Mouse (Mus musculus) gastrocnemius, postnatal 4 days (tissue): ENCODE measurements at regions not wholly inside any gene's neighbourhood (a gene's known extent, or its start where the extent isn't known, plus 50 kb on each side); places are given as distances from the start of the nearest gene placed in this dataset.
A peak's percentile ranks its signal among the peaks of the same experiment; 100 is the strongest.

Source experiments
- DNase-seq, 2 experiments: peaks; one replicate each; pipeline ENCODE4 v3.0.0; 2021 to 2022; ENCODE audit warnings: low spot score in 2 of 2, mixed read lengths in 2 of 2

DNA sequence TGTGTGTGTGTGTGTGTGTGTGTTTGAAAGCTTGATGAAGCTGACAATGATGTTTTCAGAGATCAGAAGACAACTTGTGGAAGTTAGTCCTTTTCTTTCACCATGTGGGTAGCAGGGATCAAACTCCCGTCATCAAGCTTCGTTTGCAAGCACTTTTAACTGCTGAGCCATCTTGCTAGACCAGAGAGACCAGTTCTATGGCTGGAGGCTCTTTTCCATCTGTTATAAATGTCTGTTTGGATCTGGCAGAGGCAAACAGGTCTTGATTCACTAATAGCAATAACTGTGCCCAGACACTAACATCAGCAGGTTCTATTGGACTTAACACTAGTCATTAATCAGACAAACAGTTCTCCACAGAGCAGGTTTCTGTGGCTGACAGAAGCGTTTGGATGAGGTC, 150.1 kb upstream of the Stmnd1 start:
- no peak for DNase-seq

DNA sequence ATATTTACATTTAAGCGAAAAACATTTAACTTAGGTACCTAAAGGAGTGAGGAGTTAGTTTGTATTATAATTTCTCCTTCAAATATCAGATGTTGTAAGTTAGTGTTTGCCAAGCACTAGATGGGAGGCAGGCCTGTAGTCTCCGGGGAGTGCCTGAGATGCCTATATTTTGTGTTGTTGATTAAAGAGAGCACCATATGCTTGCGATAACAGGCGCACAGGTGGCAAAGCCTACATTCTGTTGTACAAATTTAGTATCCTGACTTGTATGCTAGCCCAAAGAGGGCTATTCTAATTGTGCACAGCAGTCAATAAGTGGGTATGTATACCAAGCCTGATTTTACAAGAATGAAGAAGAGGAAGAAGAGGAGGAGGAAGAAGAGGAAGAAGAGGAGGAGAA, 151.8 kb upstream of the Atxn1 start:
- no peak for DNase-seq

DNA sequence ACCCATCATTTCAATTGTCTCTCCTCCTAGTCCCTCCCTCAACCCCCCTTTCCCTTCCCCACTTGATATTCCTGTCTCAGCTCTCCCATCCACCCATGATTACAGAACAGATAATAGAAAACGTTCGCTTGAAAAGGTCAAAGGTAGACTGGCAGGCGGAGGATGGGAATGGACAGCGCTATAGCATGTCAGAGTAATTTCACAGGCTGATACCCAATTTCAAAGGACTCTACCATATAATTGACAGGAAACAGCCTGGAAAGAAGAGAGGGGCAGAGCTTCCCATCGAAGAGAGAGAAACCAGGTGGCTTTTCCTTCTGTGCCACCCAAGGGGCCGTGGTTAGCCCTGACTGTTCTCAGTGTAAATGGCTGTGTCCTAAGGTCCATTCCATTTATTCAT, 140.2 kb upstream of the Atxn1 start:
- no peak for DNase-seq

DNA sequence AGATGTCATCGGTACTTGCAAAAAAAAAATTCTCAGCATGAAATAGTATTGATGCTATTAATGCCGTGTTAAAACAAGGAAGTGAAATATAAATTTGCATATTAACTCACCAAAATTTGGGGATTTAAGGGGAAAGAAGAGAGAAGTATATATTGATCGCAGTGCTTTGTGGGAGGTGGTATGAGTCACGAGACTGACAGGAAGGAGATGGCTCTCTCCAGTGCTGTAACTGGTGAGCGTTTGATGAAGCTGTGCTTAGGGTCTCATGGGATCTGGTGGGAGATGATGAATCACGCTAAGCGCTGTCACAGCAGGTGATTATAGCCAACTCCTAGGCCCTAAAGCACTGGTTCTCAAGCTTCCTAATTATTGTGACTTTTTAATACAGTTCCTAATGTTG, 133.8 kb upstream of the Atxn1 start:
- no peak for DNase-seq

DNA sequence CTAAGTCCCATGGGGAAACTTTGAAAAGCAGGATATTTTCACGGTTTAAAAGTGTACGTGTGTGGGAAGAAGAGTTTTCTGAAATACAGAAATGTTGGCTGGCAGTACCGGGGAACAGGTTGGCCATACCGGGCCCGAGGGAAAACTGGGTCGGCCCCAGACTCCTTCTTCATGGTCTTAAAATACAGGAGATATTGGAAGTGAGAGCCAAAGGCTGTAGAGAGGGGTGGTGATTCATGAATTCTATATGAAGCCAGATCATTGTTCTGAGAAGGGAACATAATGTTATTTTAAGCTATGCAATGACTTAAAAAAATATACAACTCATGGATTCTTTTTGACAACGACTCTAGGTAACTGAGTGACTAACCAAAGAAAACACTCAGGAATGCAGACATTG, 133.3 kb upstream of the Atxn1 start:
- no peak for DNase-seq

DNA sequence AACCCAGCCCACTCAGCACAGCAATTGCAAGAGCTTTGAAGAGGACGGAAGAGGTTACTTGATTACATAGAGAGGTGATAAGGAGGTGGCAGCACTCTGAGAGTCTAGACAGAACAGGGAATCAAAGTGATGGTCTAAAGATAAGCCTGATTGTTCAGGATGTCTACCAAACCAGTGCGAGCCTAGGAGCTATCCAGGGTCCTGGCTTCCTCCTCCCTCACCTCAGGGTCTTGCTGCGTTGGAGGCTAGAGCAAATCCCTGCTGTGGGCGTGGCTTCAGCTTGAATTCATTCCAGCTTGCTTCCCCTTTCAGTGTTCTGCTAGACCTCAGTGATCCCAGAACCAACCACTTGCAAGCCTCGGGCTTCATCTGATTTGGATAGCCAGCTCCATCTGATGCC, 132.2 kb upstream of the Atxn1 start:
- peak in 1 of 2 experiments; percentile 11 for DNase-seq

DNA sequence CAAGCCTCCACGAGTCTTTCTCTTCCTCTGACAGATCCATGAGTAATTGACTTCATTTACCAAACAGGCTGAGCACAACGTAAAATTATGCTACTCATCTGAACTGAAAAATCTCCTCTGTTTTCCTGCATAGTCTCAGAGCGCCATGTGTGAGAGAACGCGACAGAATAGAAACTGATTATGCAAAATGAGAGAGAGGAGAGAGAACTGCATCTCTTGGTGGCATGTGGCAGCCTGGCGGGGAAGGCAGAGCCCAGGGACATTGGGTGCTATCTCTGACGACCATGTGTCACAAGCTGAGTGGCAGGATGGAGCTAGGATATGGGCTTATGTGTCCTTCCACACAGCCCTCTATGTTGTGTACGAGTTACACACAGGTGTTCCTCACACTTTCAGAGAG, 131.6 kb upstream of the Atxn1 start:
- DNase-seq: no peak

DNA sequence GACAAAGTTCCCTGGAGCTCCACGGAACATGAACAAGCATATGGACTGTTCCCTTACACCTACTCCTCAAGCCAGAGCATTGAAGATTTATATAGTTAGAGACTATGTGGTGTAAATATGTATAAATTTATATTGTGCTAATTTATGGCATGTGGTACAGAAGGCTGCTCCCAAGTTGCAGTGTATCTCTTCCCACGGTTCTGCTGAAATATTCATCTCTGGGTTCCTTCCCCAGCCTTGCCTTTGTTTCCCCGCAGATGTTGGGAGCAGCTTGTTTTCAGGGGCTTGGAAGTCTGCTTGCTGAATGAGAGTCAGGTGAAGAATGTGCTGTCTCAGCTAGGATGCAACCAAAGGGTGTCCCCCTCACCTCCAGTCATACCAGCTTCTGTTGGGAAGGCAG, 128.0 kb upstream of the Atxn1 start:
- no peak for DNase-seq

DNA sequence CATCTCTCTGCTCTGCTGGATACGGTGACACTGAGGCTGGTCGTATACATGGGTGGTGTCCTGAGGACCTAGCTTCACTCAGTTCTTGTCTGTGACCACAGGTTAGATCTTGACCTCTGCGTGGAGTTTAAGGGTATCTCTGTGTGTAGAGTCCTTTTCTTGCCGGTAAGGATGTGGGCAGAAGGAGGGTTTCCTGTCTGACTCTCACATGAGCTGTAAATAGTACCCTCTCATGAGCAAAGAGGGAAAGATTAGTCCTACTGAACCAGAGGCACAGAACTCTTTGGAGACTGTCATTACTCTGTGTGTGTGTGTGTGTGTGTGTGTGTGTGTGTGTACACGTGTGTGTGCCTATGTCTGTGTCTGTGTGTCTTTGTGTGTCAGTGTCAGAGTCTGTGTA, 126.3 kb upstream of the Atxn1 start:
- DNase-seq: no peak

DNA sequence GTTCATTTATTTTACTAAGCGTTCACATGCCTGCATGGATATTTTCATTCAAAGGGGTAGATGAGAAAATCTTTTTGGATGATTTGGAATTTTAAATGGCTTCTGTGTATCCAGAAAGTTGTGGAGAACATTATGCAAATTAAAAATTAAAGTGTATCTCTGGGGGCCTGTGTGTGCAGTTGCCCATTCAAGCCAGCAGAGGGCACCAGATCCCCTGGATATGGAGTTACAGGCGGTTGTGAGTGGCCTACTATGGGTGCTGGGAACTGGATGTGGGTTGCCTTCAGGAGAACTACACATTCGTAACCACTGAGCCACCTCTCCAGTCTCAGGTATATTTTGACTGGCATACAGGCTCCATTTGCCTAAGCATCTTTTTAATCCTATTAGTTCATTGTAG, 123.4 kb upstream of the Atxn1 start:
- DNase-seq: no peak

DNA sequence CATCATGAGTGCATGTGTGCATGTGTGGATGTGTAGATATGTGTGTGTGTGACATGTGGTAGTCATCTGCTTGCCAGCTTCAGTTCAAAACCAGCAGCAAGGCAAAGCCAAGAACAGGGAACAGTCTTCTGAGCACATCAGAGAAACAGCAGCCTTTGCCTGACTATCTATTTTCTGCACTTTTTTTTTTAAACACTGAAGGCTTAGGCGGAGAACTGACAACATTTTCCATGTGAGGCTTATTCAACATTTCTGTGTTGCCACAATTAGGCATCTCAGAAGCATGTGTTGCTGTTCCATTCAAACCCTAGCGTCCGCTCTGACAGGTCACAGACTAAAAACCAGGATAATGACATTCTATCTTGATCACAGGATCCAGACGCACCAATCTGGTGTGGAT, 122.9 kb upstream of the Atxn1 start:
- no peak for DNase-seq

DNA sequence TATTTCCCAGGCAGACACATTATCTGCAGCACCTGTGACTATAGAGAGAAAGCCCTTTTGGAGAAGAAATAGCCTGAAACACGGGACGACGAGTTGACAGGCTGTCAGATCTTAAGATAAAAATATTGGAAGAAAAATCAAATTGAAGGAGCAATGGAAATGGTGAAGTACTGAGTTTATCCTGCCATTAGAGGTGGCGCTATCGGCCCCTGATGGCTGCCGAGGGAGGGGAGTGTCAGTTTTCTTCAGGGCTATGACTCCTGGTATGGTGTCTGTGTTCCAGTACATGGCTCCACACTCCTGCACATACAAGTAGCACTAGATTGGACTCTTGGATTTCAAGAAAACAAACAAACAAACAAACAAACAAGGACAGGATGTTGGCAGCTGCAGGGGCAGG, 112.1 kb upstream of the Atxn1 start:
- DNase-seq: no peak

DNA sequence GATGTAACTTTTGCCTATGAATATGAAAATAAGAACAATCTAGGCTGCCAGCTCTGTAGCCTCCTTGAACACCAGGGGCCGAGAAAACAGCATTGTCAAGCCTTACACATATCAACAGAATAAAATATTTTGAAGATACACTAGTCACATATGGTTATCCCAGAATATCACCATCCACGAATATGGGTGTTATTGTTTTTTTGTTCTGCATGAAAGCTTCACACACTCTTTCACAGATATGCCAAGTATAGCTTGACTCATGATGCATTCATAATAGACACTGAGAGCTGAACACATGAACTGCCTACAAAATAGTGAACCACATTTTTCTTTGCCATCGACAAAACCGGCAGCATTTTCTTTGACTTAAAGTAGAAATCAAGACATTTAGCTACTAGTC, 106.9 kb upstream of the Atxn1 start:
- DNase-seq: no peak

DNA sequence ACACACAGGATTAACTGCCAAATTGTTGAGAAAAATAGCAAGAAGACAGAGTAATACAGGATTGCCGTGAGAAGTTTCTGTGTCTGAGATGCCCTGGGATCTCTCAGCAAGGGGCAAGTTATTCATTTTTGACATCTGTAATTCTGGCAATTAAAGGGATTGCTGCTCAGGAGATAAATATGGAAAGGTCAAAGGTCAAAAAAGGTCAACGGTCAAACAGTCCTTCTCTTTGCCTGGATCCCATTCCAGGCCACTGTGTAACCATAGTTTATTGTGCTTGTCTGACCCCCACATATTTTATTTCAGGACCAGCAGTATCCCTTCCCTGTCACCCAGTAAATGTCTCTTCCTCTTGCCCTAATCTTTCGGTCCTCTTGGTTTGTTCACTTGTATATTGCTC, 104.8 kb upstream of the Atxn1 start:
- no peak for DNase-seq

DNA sequence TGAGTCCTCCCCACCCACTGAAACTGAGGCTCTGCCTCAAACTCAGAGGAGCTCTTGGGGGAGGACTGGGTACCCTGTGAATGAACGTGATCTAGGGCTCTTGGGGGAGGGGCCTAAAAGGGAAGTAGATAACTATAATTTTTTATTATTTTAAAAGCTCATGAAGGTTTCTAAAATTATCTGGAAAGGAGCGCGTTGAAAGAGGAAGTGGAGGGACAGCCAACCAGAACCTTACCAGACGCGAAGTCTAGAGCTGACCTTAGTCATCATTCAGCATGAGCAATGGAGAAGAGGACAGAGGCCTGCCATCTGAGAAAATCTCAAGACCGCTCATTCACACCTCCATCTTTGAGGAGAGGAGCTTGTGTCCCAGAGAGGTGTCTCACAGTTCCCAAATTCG, 98.0 kb upstream of the Atxn1 start:
- DNase-seq: no peak

DNA sequence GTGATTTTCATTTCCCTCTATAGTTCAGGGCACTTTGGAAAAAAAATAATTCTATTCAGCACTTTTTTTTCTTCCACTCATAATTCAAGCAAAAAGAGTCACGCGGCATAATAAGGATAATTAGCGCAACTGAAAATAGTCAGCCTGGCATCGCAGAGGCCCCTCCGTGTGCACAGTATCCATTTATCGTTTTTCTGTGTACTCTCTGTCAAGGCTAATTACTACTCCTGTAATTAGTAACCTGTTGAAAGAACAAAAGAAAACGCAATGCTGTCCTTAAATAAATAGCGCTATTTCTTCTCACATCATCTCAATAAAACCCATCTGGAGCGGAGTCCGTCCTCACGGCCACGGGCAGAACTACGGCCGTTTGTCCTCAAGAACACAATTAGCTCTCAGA, 95.1 kb upstream of the Atxn1 start:
- DNase-seq: no peak

DNA sequence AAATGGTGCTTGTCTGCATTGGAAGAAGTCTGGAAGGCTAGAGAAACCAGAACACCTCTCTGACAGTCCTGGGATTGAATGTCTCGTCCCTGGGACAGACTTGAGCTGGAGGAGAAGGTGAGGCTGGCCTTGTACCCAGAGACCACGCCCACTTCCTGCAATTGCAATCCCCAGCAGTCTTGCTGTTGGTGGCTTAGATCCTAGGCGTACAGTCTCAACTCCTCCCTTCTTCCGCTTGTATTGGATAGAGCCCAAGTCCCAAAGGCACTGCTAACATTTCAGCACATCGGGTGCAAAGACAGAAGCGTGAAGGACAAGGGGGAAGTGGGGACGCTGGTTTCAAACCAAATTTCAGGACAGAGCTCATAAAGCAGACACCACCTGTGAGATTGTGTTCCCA, 94.1 kb upstream of the Atxn1 start:
- DNase-seq: peak in 1 of 2 experiments; percentile 10

DNA sequence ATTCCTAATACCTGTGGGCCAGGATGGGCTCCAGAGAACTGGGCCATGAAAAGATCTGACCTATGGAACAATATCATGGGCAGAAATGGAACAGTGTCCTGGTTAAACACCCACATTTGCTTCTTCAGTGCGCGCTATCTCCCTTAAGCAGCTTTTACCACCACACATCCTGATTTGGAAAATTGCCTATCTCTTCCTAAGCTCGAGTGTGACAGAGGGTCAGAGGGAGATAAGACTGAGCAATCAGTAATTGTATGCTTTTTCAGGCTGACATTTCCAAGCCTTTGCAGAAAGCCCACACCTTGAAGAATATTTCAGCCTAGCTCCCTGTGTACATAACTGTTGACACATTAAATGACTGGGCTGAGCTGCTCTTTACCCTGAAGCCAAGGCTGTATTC, 93.5 kb upstream of the Atxn1 start:
- DNase-seq: no peak

DNA sequence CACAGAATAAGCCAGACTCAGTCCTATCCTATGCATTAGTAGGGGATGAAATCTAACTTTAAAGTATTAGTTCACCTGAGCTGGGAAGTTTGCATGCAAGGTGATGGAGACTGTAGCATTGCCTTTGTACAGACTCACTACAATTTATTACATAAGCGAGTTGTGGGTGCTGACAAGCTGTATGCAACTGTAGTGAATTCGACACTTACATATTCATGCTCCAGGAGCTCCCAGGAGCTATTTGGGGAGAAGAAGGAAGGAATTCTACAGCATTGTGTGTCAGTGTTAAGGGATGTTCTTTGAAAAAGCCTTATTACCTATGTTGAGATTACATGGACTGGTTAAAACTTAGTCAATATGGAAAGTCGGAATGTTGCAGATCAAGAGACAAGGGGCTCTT, 90.6 kb upstream of the Atxn1 start:
- DNase-seq: no peak

DNA sequence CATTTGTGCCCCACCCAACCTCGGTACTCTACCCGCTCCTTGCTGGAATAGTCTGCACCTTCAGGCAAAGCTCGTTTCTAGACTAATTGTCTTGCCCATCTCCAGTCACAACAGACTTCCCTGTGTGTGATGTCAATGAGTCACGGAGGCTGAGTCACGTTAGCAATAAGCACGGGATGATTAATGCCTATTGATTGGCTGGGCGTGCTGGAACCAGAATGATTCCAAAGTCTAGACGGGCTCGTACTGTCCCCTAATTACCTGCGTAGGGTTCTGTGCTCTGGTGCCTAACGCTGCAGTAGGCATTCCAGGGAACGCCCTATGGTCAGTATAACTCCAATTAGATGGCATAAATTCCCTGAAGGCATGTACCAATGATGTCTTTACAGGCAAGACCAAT, 78.8 kb upstream of the Atxn1 start:
- no peak for DNase-seq

DNA sequence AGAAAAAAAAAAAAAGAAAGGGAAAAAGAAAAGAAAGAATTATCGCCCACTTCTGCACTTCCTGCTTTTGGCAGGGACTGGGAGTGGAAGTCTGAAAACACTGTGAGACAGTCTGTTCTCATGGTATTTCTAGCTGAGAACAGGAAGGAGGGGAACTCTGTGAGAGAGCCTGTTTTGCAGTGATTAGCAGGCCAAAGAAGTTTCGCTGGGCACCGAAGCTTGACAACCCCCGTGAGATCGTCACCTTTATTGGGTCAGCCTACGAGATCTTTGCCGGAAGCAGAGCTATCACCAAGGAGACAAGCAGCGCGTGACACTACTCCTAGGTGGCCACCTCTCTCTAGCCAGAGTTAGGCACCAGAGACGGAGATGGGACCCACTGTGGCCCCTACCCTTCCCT, 78.2 kb upstream of the Atxn1 start:
- DNase-seq: no peak

DNA sequence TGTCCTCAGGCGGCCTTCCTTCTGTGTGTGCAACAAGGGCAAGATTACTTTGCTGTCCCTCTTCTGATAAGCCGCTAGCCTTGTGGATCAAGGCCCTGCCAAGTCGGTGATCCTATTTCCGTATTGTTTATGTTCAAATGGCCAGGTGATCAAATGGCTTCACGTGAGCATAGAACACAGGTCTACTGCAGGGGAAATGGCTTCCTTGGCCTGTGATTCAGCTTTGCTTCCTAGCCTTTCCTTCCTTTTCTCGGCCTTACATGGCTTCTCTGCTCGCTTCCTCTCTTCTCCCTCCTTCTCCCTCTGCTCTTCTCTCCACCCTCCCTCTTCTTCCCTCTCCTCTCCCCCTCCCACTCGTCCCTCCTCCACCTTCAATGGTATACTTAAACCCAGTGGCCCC, 77.4 kb upstream of the Atxn1 start:
- no peak for DNase-seq

DNA sequence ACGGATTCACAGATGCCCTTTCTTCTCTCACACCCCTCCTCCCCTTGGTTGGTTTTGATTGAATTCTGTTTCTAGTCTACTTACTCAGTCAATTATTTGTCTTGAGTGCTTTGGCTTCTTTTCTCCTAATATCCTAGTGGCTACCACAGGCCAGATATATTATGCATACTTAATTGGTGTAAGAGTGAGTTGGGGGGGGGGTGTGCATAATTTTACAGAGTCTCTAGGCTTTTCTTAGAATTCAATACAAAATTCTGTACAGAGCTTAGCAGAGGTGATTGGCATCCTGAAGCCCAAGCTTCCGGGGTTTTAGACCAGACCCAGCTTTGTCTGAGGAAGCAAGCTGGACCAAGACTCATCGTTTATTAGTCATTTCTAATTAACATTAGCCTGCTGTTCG, 76.7 kb upstream of the Atxn1 start:
- no peak for DNase-seq

DNA sequence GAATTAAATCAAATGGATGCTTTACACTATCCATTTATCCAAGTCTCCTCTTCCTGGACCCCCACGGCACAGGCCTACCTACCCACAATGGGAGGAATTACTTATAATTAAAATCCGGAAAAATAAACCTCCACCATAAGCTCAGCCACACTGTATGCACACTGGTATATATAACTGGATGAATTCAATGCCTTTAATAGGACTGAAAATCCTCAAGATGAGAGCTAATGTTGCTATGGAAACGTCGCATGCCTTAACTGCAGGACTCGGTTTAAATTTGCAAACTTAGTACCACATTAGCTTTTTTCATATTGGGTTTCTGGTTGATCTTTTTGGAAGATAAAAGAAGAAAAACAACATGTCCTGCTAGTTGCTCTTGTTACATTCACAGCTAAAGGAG, 75.3 kb upstream of the Atxn1 start:
- no peak for DNase-seq
